Mouse (Mus musculus): ENCODE results near the gene Med21.

DNA sequence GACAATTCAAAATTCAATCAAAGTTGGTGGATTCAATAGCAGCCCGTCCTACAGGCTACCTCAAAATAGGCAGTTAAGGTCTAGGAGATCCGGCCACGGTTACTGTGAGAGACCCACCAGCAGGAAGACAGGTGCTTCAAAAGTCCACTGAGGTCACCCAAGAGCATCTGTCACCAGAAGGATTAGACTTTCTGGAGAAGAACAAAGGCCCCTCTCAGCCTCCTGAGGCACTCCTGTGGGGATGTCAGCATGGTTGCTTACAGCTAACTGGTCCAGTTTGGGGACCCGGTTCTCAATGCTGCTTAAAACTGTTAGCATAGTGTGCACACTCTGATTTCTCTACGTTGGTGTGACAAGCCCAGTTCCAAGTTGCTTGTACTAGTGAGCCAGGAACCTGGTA, 29.8 kb downstream of the Med21 start:
- TF ChIP-seq CHD2 (IDR thresholded peaks at IDR 0.05; ENCODE audit: low read depth, low read length) (no peak), HCFC1 (IDR thresholded peaks at IDR 0.05; ENCODE audit: borderline replicate concordance, insufficient read depth, low read length) (no peak)

Measured in ES-E14 (cell line).